Mouse (Mus musculus): ENCODE measurements at regions not wholly inside any gene's neighbourhood (a gene's known extent, or its start where the extent isn't known, plus 50 kb on each side); places are given as distances from the start of the nearest gene placed in this dataset.
"Not testable (repeated sequence)": the region's sequence is repeated elsewhere in the genome, so short reads cannot be mapped to it uniquely, and the experiment has no call there.

DNA sequence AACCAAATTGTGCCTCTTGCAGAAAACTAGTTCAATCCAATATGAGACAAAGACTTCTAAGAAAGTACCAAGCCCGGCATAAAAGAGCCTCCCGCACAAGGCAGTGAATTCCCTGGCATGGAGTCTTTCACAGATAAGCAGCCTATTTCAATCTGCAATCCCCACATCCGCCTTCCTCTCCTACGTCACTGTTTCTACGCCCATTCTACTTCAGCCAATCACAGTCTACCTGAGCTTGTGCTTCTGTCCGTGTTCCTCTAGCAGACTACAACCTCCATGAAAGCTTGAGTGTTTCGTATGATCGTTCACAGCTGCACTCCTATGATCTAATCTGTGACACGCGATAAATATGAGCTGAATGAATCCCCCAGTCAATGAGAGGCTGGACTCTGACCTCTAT lies 155.6 kb upstream of the Ipo5 start:
- no peak for DNase-seq (ENCODE audit: low read depth, low spot score)

DNA sequence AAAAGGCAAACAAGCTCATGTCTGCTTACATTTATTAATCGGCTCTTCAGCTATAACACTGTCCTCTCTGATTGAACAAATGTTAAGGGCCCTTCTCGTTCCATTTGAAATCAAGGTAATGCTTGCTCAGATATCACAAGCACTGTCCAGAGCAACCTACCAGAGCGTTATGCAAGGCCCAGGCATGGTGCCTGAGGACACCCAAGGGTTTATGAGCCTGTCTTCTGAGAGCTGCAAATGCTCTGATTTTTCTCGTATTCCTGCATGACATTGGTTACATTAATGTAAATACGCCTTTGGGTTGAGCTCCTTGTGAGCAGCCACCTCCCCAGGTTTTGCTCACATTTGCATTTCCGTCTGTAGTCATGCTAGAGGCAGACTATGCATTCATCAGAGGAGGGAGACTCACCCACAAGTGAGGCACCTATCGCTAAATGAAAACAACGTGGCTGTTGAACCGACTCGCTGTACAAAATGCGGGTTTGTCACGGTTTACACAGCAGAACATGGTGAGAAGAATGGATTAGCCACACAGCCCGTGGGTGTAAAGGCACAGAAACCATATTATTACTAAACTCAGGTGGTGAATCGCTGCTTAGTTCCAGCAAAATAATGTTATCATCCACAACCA lies 152.7 kb upstream of the Ipo5 start:
- DNase-seq (ENCODE audit: low read depth, low spot score) = no peak

DNA sequence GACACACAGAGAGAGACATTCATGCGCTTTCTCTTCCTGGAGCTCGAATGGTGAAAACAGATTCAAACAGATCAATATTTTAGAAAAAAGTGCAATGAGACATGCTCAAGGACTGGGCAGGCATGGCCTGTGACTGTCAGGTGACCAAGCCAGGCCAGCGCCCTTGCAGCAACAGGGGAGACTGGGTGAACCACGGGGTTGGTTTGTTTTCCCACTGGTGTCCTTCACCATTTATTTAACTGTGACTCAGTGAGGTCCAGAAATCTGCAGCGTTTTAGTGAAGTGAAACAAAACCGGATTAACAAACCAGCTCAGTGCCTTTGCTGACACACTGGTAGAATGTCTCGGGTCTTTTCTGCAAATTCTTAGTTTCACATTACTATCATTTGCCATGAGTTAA lies 148.9 kb upstream of the Ipo5 start:
- no peak for DNase-seq (ENCODE audit: low read depth, low spot score)

DNA sequence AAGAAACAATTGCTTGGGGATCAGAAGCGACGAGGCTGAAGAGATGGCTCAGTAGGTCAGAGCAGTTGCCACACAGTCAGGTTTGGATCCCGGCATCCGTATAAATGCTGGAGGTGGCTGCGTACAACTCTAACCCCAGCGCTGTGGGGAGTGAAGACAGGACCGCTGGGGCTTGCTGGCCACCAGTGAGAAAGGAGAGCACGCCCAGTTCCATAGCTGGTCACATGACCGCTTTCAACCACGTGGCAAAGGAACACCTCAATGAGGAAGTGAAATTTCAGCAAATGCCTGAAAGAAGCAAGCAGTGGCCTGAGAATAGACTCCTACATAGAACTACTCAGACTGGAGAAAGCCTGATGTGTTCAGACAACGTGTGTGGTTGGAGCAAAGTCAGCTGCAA lies 148.3 kb upstream of the Ipo5 start:
- no peak for DNase-seq (ENCODE audit: low read depth, low spot score)

DNA sequence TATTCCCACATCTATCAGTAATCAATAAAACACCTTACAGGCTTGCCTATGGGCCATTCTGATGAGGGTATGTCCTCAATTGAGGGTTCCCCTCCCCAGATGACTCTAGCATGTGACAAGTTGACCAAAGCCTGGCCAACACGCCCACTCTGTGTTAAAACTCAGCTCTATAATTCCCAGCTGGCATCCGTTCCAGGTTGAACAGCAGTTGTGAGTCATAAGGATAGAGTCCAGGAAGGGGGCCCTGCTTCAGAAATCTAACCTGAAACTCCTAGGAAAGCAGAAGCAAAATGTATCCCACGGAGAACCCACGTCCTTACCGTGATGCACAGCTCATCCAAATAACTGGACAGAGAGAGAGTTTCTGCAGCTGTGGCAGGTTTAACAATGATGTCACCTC lies 147.2 kb upstream of the Ipo5 start:
- no peak for DNase-seq (ENCODE audit: low read depth, low spot score)

DNA sequence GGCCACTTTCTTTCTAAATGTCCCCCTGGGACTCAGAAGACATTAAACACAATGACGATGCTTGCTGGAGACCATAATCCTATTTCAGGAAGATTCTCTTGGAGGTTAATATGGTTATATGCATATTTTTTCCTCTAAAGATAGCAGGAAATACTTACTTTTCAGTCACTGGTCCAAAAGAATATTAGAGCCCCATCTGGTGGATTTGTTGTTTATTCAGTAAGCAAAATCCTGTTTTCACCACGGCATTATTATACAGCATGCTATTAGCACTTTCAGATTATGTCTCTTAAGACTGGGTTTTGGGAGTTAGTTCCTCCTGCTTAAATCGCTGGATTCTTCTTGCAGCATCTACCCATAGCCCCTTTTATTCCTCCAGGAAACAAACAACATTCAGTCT lies 146.6 kb upstream of the Ipo5 start:
- peak; percentile 26 for DNase-seq (ENCODE audit: low read depth, low spot score)

DNA sequence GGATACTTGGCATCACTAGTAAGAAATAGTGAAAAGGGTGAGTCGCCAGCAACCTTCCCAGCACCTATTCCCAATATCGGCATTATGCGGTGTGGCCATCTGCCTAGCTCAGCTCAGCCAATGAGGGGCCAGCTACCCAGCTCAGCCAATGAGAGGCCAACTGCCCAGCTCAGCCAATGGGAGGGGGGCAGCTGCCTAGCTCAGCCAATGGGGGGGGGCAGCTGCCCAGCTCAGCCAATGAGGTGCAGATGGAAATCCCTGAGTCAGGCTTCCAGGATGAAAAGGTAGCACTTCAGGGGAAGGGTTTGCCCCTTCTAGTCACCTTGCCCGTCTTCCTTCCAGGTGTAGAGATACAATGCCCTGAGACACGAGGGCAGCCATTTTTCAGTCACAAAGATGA lies 144.6 kb upstream of the Ipo5 start:
- DNase-seq (ENCODE audit: low read depth, low spot score) = no peak

DNA sequence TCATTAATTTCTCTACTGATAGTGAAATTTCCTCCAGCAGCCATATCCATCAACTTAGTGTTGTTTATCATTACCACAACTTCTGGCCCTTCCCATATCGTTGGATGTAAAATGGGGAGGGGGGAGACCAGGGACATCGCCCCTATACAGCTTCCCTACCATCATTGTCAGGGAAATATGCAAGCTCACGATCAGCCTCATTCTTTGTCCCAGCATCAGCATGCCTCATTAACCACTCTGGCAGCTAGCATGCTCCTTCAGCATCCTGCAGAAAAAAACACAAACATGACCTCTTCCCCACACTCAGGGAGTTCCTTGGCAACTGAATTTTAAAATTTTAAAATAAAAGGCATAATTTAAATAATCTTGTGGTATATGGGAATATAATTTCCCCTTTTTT lies 140.4 kb upstream of the Ipo5 start:
- DNase-seq (ENCODE audit: low read depth, low spot score) = no peak

DNA sequence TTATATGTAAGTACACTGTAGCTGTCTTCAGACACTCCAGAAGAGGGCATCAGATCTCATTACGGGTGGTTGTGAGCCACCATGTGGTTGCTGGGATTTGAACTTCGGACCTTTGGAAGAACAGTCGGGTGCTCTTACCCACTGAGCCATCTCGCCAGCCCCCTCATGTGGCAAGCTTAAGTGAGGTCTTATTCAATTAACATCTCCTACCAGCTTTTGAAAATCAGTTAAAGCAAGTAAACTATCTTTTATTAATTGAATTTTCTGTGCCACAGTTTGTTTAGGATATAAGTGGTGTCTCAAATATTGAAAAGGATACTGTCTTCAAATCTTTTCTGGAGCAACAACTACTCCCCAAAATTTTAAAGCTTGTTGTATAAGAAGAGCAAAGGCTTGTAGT lies 138.0 kb upstream of the Ipo5 start:
- DNase-seq (ENCODE audit: low read depth, low spot score) = not testable (repeated sequence)

DNA sequence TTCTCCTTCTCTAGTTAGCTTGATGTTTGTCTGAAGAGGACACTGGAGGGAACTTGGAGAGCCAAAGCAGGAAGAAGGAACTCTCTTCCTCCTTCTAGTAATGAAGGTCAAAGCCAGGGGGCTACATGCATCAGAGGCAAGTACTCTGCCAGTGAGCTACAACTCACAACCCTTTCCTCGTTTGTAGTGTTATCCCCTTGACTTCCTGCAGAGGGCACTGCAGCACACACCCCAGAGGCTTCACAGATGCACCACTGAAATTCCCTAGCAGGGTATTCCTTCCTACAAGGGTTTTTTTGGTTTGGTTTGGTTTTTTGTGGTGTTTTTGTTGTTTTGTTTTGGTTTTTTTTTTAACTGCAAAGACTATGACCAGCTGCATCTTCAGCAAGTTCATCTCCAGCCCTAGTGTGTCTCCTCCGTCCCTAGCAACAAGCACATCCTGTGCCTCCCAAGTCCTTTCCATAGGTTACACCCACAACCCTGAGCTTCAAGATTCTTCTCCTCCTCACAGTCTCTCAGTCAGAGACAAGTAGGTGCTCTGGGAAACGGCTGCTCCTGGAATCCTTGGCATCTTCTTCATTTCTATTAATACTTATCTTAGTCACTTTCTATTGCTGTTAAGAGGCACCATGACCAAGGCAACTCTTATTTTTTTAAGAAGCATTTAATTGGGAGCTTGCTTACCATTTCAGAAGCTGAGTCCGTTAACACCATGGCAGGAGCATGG lies 119.0 kb upstream of the Ipo5 start:
- DNase-seq (ENCODE audit: low read depth, low spot score) = no peak

DNA sequence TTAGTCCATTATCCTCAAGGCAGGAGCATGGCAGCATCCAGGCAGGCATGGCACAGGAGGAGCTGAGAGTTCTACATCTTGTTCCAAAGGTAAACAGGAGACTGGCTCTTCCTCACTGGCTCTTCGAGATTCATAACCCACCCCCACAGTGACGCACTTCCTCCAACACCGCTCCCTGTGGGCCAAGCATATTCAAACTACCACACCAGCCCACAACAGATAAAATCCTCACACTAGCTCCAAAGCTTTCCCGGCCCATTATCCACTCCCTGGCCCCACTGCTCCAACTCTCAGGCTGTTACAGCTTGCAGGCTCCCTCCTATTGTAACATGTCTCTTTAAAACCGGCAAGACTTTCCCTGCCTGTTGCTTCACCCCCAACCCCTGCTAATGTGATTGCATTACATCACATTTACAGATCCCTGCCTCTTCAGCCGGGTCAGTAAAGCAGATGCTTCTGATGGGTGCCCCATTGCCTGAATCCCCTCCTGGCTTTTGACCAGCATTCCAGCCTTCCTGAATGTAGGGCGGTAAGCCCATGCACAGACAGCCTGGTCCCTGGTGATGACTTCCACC lies 113.0 kb upstream of the Ipo5 start:
- no peak for DNase-seq (ENCODE audit: low read depth, low spot score)

DNA sequence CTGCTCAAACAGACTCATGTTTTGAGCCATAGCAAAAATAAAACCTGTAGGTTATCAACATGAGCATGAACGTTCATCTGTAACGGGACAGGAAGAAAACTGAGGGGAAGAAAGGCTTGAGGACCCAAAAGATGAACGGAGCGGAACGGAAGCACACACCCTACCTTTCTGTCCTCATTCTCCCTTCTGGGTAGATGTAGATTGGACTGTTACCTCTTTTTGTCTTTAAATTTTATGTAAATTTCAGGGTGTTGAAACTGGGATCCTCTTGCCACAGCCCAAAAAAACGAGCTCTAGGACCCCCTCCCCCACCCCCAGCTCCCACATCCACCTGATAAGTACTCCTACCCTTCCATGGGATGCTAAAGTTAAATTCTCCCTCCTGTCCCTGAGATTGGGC lies 107.8 kb upstream of the Ipo5 start:
- no peak for DNase-seq (ENCODE audit: low read depth, low spot score)

DNA sequence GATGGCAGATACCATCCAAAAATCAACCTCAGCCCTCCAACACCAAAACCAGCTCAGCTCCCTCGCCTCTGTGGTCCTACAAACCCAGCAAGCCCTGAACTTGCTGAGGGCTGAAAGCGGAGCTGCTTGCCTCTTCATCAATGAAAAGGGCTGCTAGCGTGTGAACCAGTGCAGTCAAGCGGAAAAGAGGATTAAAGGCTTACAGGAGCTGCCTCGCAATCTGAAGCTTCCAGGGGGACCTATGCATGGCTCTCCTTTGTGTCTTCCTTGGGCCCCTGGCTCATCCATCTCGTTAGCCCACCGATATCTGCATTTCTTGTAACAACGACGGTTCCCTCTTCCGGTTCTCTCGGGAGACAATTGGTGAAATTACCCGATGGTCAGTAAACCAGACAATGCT lies 107.3 kb upstream of the Ipo5 start:
- no peak for DNase-seq (ENCODE audit: low read depth, low spot score)

DNA sequence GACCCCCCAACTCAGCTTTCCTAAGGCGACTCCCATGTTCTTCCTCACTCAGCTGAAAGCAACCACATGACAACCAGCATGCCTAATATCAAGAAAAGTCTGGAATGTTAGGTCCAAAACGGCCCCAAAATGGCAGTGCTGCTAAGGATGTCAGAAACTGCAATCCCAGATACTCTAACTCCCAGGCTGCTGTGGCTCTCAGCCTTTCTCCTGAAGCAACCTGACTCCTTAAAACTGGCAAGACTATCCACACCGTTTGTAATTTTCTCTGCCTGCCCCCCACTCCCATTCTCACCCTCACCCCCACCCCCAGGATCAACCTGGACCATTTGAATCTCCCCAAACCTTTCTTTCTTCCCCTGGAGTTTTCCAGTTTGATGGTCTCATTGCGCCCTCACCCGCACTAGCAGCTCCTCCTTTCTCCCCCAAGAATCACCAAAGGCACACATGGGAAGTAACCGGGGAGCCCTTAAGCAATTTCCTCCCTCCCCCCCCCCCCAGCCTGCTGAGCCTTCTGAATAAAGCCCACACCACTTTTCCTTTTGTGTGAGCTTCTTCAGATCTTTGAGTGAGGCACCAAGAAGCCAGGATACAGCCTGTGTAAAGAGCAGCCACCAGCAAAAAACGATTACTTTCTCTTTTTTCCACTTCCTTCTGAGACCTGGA lies 106.7 kb upstream of the Ipo5 start:
- DNase-seq (ENCODE audit: low read depth, low spot score) = no peak

DNA sequence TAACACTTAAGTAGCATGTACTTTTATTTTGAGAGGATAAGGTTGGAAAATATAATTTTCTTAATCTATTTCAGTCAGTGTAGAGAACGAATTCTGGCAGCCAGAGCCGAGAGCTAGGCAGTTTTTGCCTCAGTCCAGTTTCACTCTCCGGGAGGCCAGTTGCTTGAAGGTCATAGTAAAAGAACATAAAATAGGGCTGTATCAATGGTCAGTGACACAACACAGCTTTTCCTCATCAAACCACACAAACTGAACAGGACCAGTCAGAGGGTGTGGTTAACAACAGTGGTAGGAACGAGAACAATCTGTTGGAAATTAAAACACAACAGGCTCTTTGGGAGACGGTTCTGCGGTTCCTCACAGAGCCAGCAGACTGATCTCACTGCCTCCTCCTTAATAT lies 105.9 kb upstream of the Ipo5 start:
- no peak for DNase-seq (ENCODE audit: low read depth, low spot score)

DNA sequence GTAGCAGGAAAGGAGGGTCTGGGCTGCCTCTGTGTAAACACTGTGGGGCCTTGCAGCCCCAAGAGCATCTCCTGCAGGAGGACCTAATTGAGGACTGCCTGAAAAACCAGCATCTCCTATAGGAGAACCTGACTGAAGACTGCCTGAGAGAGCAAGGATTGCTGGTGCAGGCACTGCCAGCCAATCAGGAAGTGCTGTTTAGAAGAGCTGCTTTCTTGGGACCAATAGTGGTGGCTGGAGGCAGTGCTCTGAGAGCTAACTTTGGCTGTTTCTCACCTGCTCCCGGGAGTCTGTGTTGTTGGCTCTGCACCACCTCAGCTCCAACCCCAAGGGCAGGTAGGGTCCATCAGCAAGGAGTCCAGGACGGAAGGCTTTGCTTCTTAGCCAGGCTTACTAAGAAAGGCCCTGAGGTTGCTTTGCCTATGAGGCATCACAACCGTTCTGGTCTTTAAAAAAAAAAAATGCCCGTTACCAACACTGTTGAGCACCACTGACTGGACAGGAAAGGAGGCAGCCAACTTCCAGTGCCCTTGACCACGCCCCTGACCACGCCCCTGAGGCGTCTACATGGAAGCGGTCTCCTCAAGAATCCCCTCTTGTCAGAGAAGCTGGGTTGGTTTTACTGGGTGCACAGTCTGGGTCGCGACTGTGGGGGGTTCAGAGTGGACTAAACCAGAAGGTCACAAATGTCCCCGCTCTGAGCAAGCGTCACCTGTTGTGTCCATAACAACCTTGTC lies 105.0 kb upstream of the Ipo5 start:
- not testable (repeated sequence) for DNase-seq (ENCODE audit: low read depth, low spot score)

DNA sequence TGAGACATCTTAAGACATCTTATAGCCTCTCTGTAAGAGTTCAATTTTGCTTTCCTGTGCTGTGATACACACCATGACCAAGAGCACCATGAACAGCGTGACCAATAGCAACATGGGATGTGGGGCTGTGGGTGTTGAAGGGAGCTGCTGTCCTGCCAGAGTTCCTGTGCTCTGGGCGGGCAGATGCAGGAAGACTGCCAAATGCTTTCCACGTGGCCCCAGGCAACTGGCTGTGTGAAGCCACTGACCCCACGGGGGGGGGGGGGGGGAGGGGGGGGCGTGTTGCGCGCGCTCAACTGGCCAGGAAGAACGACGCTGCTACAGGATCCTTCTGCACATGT lies 104.5 kb upstream of the Ipo5 start:
- no peak for DNase-seq (ENCODE audit: low read depth, low spot score)

DNA sequence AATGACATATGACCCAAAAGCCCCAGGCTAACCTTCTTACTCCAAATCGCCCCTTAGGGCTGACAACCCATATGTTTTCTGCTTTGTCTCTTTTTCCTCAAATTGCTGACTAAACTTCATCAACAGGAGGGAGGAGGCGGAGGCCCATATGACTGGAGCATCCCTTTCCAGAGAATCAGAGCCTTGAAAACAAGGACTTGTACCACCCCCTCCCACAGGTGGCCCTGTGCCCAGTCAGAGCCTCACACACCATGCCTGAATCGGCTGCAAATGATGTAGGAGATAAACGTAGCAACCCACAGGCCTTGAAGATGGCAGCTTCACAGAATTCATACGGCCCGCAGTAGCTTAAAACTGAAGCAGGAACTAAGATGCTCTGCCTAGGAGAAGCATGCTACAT lies 101.7 kb upstream of the Ipo5 start:
- no peak for DNase-seq (ENCODE audit: low read depth, low spot score)

DNA sequence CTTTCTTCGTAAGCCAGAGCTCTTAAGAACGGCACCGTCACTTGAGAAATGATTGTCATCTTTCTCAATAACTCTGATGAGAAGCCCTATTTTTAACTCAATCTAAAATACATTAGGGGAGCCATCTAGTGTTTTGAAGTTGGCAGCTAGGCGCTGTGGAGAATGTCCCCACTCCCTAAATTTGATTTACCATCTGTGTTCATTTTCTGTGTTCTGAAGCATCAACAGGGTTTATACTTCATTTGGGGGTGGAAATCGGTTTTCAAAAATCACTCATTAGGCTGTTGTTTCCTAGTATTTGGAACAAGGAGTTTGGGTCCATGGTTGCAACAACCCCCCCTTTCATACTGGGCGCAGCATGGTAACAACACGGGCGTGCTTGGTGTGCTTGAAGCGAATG lies 97.1 kb upstream of the Ipo5 start:
- DNase-seq (ENCODE audit: low read depth, low spot score) = no peak

DNA sequence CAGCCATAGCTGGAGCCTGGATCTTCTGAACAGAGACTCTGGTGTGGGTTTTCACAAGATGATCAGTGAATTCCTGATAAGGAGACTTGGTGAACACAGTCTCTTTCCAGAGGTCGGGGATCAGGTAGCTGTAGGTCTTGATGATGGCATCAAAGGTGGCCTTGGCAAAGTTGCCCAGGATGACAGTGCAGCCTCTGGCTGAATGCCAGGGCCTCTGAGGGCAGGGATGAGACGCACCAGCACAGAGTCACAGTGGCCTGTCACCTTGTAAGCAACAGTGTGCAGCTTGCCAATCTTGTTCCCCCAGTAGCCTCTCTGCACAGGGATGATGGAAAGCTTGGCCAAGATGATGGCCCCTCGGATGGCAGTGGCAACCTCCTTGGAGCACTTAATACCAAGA lies 95.9 kb upstream of the Ipo5 start:
- not testable (repeated sequence) for DNase-seq (ENCODE audit: low read depth, low spot score)

DNA sequence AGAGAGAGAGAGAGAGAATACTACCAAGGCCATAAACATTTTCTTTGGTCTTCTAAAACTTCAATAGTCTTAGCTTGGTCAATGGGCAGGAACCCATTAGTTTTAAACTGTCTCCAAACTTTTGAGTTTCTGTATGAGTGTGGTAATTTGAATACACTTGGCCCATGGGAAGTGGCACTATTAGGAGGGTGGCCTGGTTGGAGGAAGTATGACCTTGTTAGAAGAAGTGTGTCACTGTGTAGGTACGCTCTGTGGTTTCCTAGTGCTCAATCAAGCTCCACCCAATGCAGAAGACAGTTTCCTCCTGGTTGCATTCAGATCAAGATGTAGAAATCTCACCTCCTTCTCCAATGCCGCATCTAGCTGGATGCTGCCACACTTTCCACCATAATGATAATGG lies 94.5 kb upstream of the Ipo5 start:
- DNase-seq (ENCODE audit: low read depth, low spot score) = no peak

DNA sequence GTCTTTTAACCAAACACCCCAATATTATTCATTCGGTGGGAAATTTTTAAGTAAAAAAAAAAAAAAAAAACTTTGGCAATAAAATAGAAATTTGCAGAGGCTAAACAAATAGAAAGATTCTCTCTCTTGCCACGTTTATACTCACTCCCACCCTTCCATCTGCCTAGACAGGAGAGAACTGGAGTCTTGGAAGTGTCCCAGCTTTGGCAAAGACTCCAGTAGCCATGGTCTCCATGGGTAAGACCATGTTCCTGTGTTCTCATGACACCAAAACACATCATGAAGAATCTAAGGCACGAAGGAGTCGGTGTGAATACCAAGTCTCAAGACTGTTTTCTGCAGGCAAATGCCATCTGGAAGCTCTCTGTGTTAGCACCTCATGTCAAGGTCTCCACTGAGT lies 84.8 kb upstream of the Ipo5 start:
- DNase-seq (ENCODE audit: low read depth, low spot score) = no peak

Data from brain, embryonic 18.5 days (tissue).